Mouse (Mus musculus) left cerebral cortex, postnatal 36 days (tissue): ENCODE measurements at regions not wholly inside any gene's neighbourhood (a gene's known extent, or its start where the extent isn't known, plus 50 kb on each side); places are given as distances from the start of the nearest gene placed in this dataset.
"Not testable (repeated sequence)": the region's sequence is repeated elsewhere in the genome, so short reads cannot be mapped to it uniquely, and the experiment has no call there.

Experiments
- DNase-seq, 2 experiments: peaks; one replicate each; pipeline ENCODE4 v3.0.0; 2021 to 2022; ENCODE audit warnings: low spot score in 2 of 2, mixed read lengths in 1 of 2
- intact Hi-C: fragments of 180-260 bp; cut with DNase I; formaldehyde crosslinking; loops from one replicate; pipeline ENCODE4 v1.15.1; 2025

- DNase-seq, result no peak
These were observed 129.8 kb upstream of the Adcy2 start for GRCm38 (mm10) chr13:69129056-69129620.

GRCm38 (mm10) chr13:69127522-69127921 lies 128.2 kb upstream of the Adcy2 start:
- intact Hi-C loops, result no loop called here
- peak in 1 of 2 experiments; percentile 4 for DNase-seq

More at GRCm38 (mm10) chr13:69129056-69129620, 129.8 kb upstream of the Adcy2 start:
- intact Hi-C loops, result no loop called here

- DNase-seq, intact Hi-C loops: not testable (repeated sequence)
These were observed 119.4 kb upstream of the Adcy2 start for GRCm38 (mm10) chr13:69118743-69119142.

- intact Hi-C loops, result no loop called here
- no peak for DNase-seq
These were observed 109.8 kb upstream of the Adcy2 start for GRCm38 (mm10) chr13:69109168-69109567.

GRCm38 (mm10) chr13:69086613-69087012 lies 87.3 kb upstream of the Adcy2 start:
- peak; percentile 24 to 38 for DNase-seq
- intact Hi-C loops, result no loop called here

- intact Hi-C loops, result loop anchor here (10.0 kb wide), 3 partner anchors 66 to 476 kb away; partner anchors contain the start of gene 1700001L19Rik
- DNase-seq, result no peak
These were observed 71.0 kb upstream of the Adcy2 start for GRCm38 (mm10) chr13:69070336-69070735.

- no peak for DNase-seq
- intact Hi-C loops, result loop anchor here (10.0 kb wide), 3 partner anchors 65 to 475 kb away; partner anchors contain the start of gene 1700001L19Rik
These were observed 70.5 kb upstream of the Adcy2 start for GRCm38 (mm10) chr13:69069817-69070216.

- intact Hi-C loops, result no loop called here
These were observed 67.3 kb upstream of the Adcy2 start for GRCm38 (mm10) chr13:69066636-69067035.

GRCm38 (mm10) chr13:69065285-69065684 lies 65.9 kb upstream of the Adcy2 start:
- DNase-seq, result no peak
- intact Hi-C loops, result no loop called here

More at GRCm38 (mm10) chr13:69066636-69067035, 67.3 kb upstream of the Adcy2 start:
- no peak for DNase-seq

GRCm38 (mm10) chr13:69062692-69063233 lies 63.4 kb upstream of the Adcy2 start:
- no peak for DNase-seq

GRCm38 (mm10) chr13:69061436-69061835 lies 62.1 kb upstream of the Adcy2 start:
- intact Hi-C loops, result no loop called here

More at GRCm38 (mm10) chr13:69062692-69063233, 63.4 kb upstream of the Adcy2 start:
- intact Hi-C loops, result no loop called here

More at GRCm38 (mm10) chr13:69061436-69061835, 62.1 kb upstream of the Adcy2 start:
- no peak for DNase-seq
